Mouse (Mus musculus) ES-CJ7 (cell line): ENCODE measurements around the gene Acot7.
"Not testable (repeated sequence)": the region's sequence is repeated elsewhere in the genome, so short reads cannot be mapped to it uniquely, and the experiment has no call there.

Experiments used
- DNase-seq: peaks from one replicate; pipeline ENCODE4 v3.0.0; 2011; ENCODE audit warnings: low read depth, low spot score

Gene Acot7

GRCm38 (mm10) chr4:152202905-152203304 lies 25.0 kb downstream of the Acot7 start:
- DNase-seq, result no peak

- peak; percentile 34 for DNase-seq
Observed at GRCm38 (mm10) chr4:152204663-152205062, 26.7 kb downstream of the Acot7 start.

- DNase-seq, result no peak
Observed at GRCm38 (mm10) chr4:152206199-152206598, 28.3 kb downstream of the Acot7 start.

GRCm38 (mm10) chr4:152209623-152210022 lies 31.7 kb downstream of the Acot7 start:
- DNase-seq, result no peak

GRCm38 (mm10) chr4:152212091-152212505 lies 34.2 kb downstream of the Acot7 start:
- no peak for DNase-seq

- peak; percentile 72 for DNase-seq
Observed at GRCm38 (mm10) chr4:152212531-152212930, 34.6 kb downstream of the Acot7 start.

GRCm38 (mm10) chr4:152212974-152213373 lies 35.0 kb downstream of the Acot7 start:
- DNase-seq, result no peak

- peak; percentile 81 for DNase-seq
Observed at GRCm38 (mm10) chr4:152213760-152214480, 36.0 kb downstream of the Acot7 start.

GRCm38 (mm10) chr4:152214871-152215415 lies 37.0 kb downstream of the Acot7 start:
- DNase-seq, result no peak

- DNase-seq, result no peak
Observed at GRCm38 (mm10) chr4:152219591-152219990, 41.7 kb downstream of the Acot7 start.

- no peak for DNase-seq
Observed at GRCm38 (mm10) chr4:152220771-152221410, 43.0 kb downstream of the Acot7 start.

- DNase-seq, result no peak
Observed at GRCm38 (mm10) chr4:152221411-152221887, 43.5 kb downstream of the Acot7 start.

GRCm38 (mm10) chr4:152222111-152222510 lies 44.2 kb downstream of the Acot7 start:
- DNase-seq, result no peak

- DNase-seq, result no peak
Observed at GRCm38 (mm10) chr4:152222513-152222912, 44.6 kb downstream of the Acot7 start.

- DNase-seq, result no peak
Observed at GRCm38 (mm10) chr4:152224156-152224555, 46.2 kb downstream of the Acot7 start.

- no peak for DNase-seq
Observed at GRCm38 (mm10) chr4:152226901-152227486, 49.1 kb downstream of the Acot7 start.

- DNase-seq, result no peak
Observed at GRCm38 (mm10) chr4:152227749-152228527, 50.0 kb downstream of the Acot7 start.

- not testable (repeated sequence) for DNase-seq
Observed at GRCm38 (mm10) chr4:152230331-152230730, 52.4 kb downstream of the Acot7 start.

- no peak for DNase-seq
Observed at GRCm38 (mm10) chr4:152231326-152231725, 53.4 kb downstream of the Acot7 start.

- no peak for DNase-seq
Observed at GRCm38 (mm10) chr4:152232411-152232903, 54.5 kb downstream of the Acot7 start.

- no peak for DNase-seq
Observed at GRCm38 (mm10) chr4:152239974-152240373, 62.0 kb downstream of the Acot7 start.
